Mouse (Mus musculus) liver, postnatal 0 days (tissue): ENCODE measurements around the gene Slc44a5. TPM values are rescaled to one million over a fixed set of nuclear protein-coding genes. Genes with fewer than 3 reads are reported as not detected.

Experiments
- ATAC-seq: fragments of 200-750 bp; cut with Nextera tagmentation; 2 replicates; pipeline ENCODE4 v1.8.0; 2017; ENCODE audit warnings: mild to moderate bottlenecking, moderate library complexity
- DNase-seq: peaks from one replicate; pipeline ENCODE4 v3.0.0-alpha.2; 2016
- H3K27ac ChIP-seq: fragments of 300-500 bp; sonication (generic); 2 replicates; pipeline ENCODE4 v1.5.1; 2014; ENCODE audit warnings: antibody characterized with exemption, moderate library complexity, mild to moderate bottlenecking, low read depth
- H3K27me3 ChIP-seq: fragments of 300-500 bp; sonication (generic); 2 replicates; pipeline ENCODE4 v1.6.1; 2014; ENCODE audit warnings: low read length, control low read depth, mixed read lengths; ENCODE audit not compliant: insufficient read depth
- H3K36me3 ChIP-seq: fragments of 300-500 bp; sonication (generic); replicated peaks from 2 replicates; pipeline ENCODE4 v1.6.1; 2014; ENCODE audit warnings: mild to moderate bottlenecking, control low read depth, low read length, moderate library complexity, mixed read lengths; ENCODE audit not compliant: insufficient read depth
- H3K4me1 ChIP-seq: fragments of 300-500 bp; sonication (generic); 2 replicates; pipeline ENCODE4 v1.6.1; 2014; ENCODE audit warnings: antibody characterized with exemption, mild to moderate bottlenecking, control low read depth; ENCODE audit not compliant: insufficient read depth
- H3K4me2 ChIP-seq: fragments of 300-500 bp; sonication (generic); 2 replicates; pipeline ENCODE4 v1.6.1; 2014; ENCODE audit warnings: low read depth, mild to moderate bottlenecking, low read length, moderate library complexity, mixed read lengths
- H3K4me3 ChIP-seq: fragments of 300-500 bp; sonication (generic); 2 replicates; pipeline ENCODE4 v1.5.1; 2014; ENCODE audit warnings: low read depth, low read length
- H3K9ac ChIP-seq: fragments of 300-500 bp; sonication (generic); replicated peaks from 2 replicates; pipeline ENCODE4 v1.6.1; 2014; ENCODE audit warnings: mild to moderate bottlenecking, moderate library complexity
- H3K9me3 ChIP-seq: fragments of 300-500 bp; sonication (generic); 2 replicates; pipeline ENCODE4 v1.6.1; 2016; ENCODE audit warnings: mild to moderate bottlenecking, control low read depth, low read length, mixed read lengths
- CTCF ChIP-seq: sonication (generic); IDR thresholded peaks from 2 replicates; pipeline ENCODE4 v1.5.1; 2016; ENCODE audit warnings: antibody characterized with exemption, low read depth
- EP300 ChIP-seq: IDR thresholded peaks from 2 replicates; pipeline ENCODE4 v1.6.1; 2016; ENCODE audit warnings: antibody characterized with exemption, low read depth, mild to moderate bottlenecking
- WGBS: fragments of 180-500 bp; shearing (Covaris S2); extraction: QIAGEN DNeasy Blood & Tissue Kit; methylation state at CpG from one replicate; pipeline ENCODE4 v1.1.7; 2014; ENCODE audit not compliant: insufficient replicate concordance; 5-methylcytosine and 5-hydroxymethylcytosine counted together
- polyA plus RNA-seq: library from polyadenylated mRNA; unstranded; fragments of >200 nt; fragmentation: Nextera tagmentation; extraction: Ambion mirVana; gene quantifications from 2 replicates; pipeline ENCODE4 v1.2.1, GENCODE M21; 2015

Slc44a5 gene
- polyA plus RNA-seq, 1 experiment from 2014 or later: 0.02 TPM

- no peak; the same call in 1 of the 2 replicates for ATAC-seq
These were observed 296.6 kb downstream of the Slc44a5 start for GRCm38 (mm10) chr3:154269757-154270366.

DNA sequence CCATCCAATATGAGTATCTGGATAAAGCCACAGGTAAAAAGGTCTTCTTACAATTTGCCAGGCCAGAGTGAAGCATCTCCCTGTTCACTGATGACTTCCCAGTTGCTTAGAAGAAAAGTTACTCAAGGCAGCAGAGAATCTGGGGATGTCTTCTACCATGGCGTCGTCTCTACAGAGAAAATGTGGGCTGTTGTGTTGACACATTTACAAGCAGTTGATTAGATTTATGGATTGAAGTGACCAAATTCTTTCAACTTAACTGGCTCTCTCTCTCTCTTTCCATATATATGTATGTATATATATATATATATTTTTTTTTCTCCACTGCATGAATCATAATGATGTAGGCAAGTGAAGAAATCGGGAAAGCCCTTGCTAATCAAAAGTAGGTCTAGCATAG, 301.4 kb downstream of the Slc44a5 start:
- H3K4me1 ChIP-seq: no peaks in the 10 kb centered on the region
- 71% methylated on average over 3 of the region's 3 CpGs for WGBS
- TF ChIP-seq EP300 (no peak), CTCF (no peak)
- no peaks in the 10 kb centered on the region for H3K9me3 ChIP-seq
- H3K36me3 ChIP-seq: no peaks in the 10 kb centered on the region
- H3K4me3 ChIP-seq: no peak overlapping the region
- no peak for DNase-seq
- H3K27me3 ChIP-seq: 0 out of 2 replicates have a peak, but pooled peaks cover 4% of the 10 kb centered on the region
- H3K27ac ChIP-seq: no peak overlapping the region
- H3K9ac ChIP-seq: no peak overlapping the region
- no peak overlapping the region for H3K4me2 ChIP-seq
- ATAC-seq: no peak

More at GRCm38 (mm10) chr3:154269757-154270366, 296.6 kb downstream of the Slc44a5 start:
- no peak overlapping the region for H3K9ac ChIP-seq
- H3K36me3 ChIP-seq: no peaks in the 10 kb centered on the region
- WGBS: 18% methylated on average over 19 of the region's 19 CpGs
- H3K4me3 ChIP-seq: no peak overlapping the region
- no peak overlapping the region for H3K27ac ChIP-seq
- peak; percentile 72 for DNase-seq
- H3K9me3 ChIP-seq: no peaks in the 10 kb centered on the region
- TF ChIP-seq EP300 (no peak), CTCF (peak; percentile 96)
- H3K4me2 ChIP-seq: no peak overlapping the region; the same call in 1 of the 2 replicates
- 0 out of 2 replicates have a peak, but pooled peaks cover 4% of the 10 kb centered on the region for H3K27me3 ChIP-seq
- H3K4me1 ChIP-seq: no peaks in the 10 kb centered on the region

GRCm38 (mm10) chr3:154284260-154284659, 311.0 kb downstream of the Slc44a5 start:
- DNase-seq: no peak
- Histone ChIP-seq H3K9me3 (no peaks in the 10 kb centered on the region), H3K4me3 (no peak overlapping the region), H3K36me3 (no peaks in the 10 kb centered on the region), H3K4me1 (no peaks in the 10 kb centered on the region), H3K4me2 (no peak overlapping the region), H3K9ac (no peak overlapping the region), H3K27ac (no peak overlapping the region), H3K27me3 (no peaks in the 10 kb centered on the region)
- ATAC-seq: no peak
- 43% methylated on average over 3 of the region's 3 CpGs for WGBS
- no peak for TF ChIP-seq CTCF
- no peak for TF ChIP-seq EP300

DNA sequence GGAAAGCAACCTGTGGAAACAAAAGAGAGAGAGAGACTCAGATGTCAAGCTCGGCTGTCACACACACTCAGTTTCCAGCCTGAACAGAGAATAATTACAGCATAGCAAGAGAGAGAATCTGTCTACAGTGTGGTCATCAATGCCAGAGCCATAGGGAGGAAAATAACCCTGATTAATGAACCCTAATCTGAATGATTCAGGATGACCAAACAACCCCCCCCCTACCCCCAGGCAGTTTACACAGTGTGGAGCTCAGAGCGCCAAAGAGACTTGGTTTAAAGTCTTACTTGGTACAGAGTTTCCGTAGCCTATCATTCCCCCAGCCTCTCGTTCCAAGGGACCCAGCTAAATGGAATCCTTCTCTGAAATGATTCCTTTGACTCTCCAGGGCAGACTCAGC, 312.1 kb downstream of the Slc44a5 start:
- no peak for ATAC-seq
- DNase-seq: no peak
- WGBS: 51% methylated on average over 4 of the region's 4 CpGs

DNA sequence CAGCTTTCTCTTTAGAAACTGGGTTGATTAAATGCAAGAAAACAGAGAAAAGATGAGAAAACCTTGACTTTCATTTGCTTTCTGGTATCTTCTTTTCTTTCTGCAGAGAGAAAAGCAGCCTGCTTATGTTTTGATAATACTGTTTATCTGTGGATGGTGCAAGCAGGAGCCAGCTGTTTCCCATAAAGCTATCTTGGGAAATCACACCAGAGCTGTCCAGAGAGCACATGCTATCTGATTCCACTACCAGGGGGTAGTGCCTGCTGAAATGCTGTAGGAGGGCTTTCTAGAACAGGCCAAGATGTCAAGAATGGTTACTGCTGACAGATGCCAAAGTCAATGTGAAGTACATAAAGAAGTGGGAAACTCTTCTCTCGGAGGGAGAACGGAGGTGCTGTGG, 314.0 kb downstream of the Slc44a5 start:
- Histone ChIP-seq H3K27me3 (no peaks in the 10 kb centered on the region), H3K27ac (no peak overlapping the region), H3K4me1 (no peaks in the 10 kb centered on the region), H3K9me3 (no peaks in the 10 kb centered on the region), H3K9ac (no peak overlapping the region), H3K36me3 (no peaks in the 10 kb centered on the region), H3K4me2 (no peak overlapping the region), H3K4me3 (no peak overlapping the region)
- no peak for ATAC-seq
- no peak for TF ChIP-seq CTCF
- no peak for TF ChIP-seq EP300
- WGBS: 76% methylated on average over 2 of the region's 2 CpGs
- no peak for DNase-seq

More for the DNA sequence above, 312.1 kb downstream of the Slc44a5 start:
- Histone ChIP-seq H3K4me2 (no peak overlapping the region), H3K27me3 (no peaks in the 10 kb centered on the region), H3K27ac (no peak overlapping the region), H3K36me3 (no peaks in the 10 kb centered on the region), H3K4me3 (no peak overlapping the region), H3K4me1 (no peaks in the 10 kb centered on the region), H3K9me3 (no peaks in the 10 kb centered on the region), H3K9ac (no peak overlapping the region)
- no peak for TF ChIP-seq EP300
- TF ChIP-seq CTCF: no peak

GRCm38 (mm10) chr3:154288429-154289069, 315.3 kb downstream of the Slc44a5 start:
- TF ChIP-seq EP300 (no peak), CTCF (no peak)
- no peaks in the 10 kb centered on the region for H3K9me3 ChIP-seq
- no peak overlapping the region for H3K27ac ChIP-seq
- H3K4me3 ChIP-seq: no peak overlapping the region
- H3K4me1 ChIP-seq: no peaks in the 10 kb centered on the region
- no peak for ATAC-seq
- no peak overlapping the region for H3K9ac ChIP-seq
- no peak overlapping the region for H3K4me2 ChIP-seq
- 48% methylated on average over 4 of the region's 4 CpGs for WGBS
- H3K36me3 ChIP-seq: no peaks in the 10 kb centered on the region
- no peak for DNase-seq
- no peaks in the 10 kb centered on the region for H3K27me3 ChIP-seq

GRCm38 (mm10) chr3:154290351-154290750, 317.1 kb downstream of the Slc44a5 start:
- whole genome bisulfite sequencing: 50% methylated on average over 2 of the region's 2 CpGs
- no peak for DNase-seq
- no peak for ATAC-seq

More at GRCm38 (mm10) chr3:154290351-154290750, 317.1 kb downstream of the Slc44a5 start:
- no peaks in the 10 kb centered on the region for H3K9me3 ChIP-seq
- no peak overlapping the region for H3K27ac ChIP-seq
- no peak overlapping the region for H3K4me3 ChIP-seq
- H3K4me1 ChIP-seq: no peaks in the 10 kb centered on the region
- H3K4me2 ChIP-seq: no peak overlapping the region
- no peaks in the 10 kb centered on the region for H3K36me3 ChIP-seq
- TF ChIP-seq EP300: no peak
- TF ChIP-seq CTCF: no peak
- no peak overlapping the region for H3K9ac ChIP-seq
- H3K27me3 ChIP-seq: no peaks in the 10 kb centered on the region
